Mouse (Mus musculus): ENCODE results near the gene Glcci1. TPM values are rescaled to one million over a fixed set of nuclear protein-coding genes. Genes with fewer than 3 reads are reported as not detected.

Gene Glcci1
- polyA plus RNA-seq, 1 experiment from 2014 or later: 5.2 TPM

DNA sequence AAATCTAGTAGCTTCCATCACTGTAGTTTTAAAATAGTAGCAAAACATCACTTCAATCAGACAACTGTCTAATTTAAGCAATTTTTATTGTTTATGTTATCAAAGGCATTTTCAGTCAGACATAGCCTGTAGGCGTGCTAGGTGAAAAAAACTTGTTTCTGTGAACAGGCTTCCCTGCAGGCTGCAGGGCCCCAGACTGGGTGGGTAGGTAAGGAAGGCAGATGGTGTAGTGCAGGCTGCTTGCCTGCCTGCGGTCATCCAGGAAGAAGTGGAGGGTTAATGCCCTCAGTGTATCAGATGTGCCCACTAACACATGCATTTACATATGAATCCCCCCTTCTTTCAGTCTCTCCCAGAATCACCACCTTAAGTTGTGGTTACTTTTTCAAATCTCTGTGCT lies 136.3 kb downstream of the Glcci1 start:
- H3K27me3 ChIP-seq (ENCODE audit: insufficient read depth, poor library complexity, severe bottlenecking): no peaks in the 10 kb centered on the region; the same call in 1 of the 2 replicates
- DNase-seq (ENCODE audit: low spot score): no peak
- WGBS: 70% methylated on average over 2 of the region's 2 CpGs
- H3K27ac ChIP-seq: no peak overlapping the region
- H3K4me1 ChIP-seq: peaks cover 8% of the 10 kb centered on the region; the same call in 1 of the 2 replicates
- H3K4me3 ChIP-seq: no peak overlapping the region
- 0 out of 2 replicates have a peak, but pooled peaks cover 3% of the 10 kb centered on the region for H3K36me3 ChIP-seq
- H3K9me3 ChIP-seq: no peaks in the 10 kb centered on the region

All from heart, embryonic 10.5 days (tissue).